Mouse (Mus musculus) stomach, postnatal 0 days (tissue): ENCODE measurements around the gene Ttll12. TPM values are rescaled to one million over a fixed set of nuclear protein-coding genes. Genes with fewer than 3 reads are reported as not detected.

ENCODE experiments used
- ATAC-seq: fragments of 200-750 bp; cut with Nextera tagmentation; 2 replicates; pipeline ENCODE4 v1.8.0; 2017; ENCODE audit not compliant: low FRiP score, low TSS enrichment
- DNase-seq: peaks from one replicate; pipeline ENCODE4 v3.0.0-alpha.2; 2016; ENCODE audit warnings: low spot score
- H3K27ac ChIP-seq: fragments of 300-500 bp; sonication (generic); replicated peaks from 2 replicates; pipeline ENCODE4 v1.5.1; 2014; ENCODE audit warnings: mild to moderate bottlenecking, control low read depth
- H3K27me3 ChIP-seq: fragments of 300-500 bp; sonication (generic); 2 replicates; pipeline ENCODE4 v1.6.1; 2014; ENCODE audit warnings: low read length; ENCODE audit not compliant: control insufficient read depth, insufficient read depth
- H3K36me3 ChIP-seq: fragments of 300-500 bp; sonication (generic); 2 replicates; pipeline ENCODE4 v1.6.1; 2014; ENCODE audit warnings: low read length, mixed read lengths; ENCODE audit not compliant: control insufficient read depth, insufficient read depth
- H3K4me1 ChIP-seq: fragments of 300-500 bp; sonication (generic); replicated peaks from 2 replicates; pipeline ENCODE4 v1.6.1; 2014; ENCODE audit warnings: antibody characterized with exemption; ENCODE audit not compliant: control insufficient read depth, insufficient read depth
- H3K4me2 ChIP-seq: fragments of 300-500 bp; sonication (generic); replicated peaks from 2 replicates; pipeline ENCODE4 v1.6.1; 2014; ENCODE audit warnings: low read depth, mild to moderate bottlenecking, control low read depth, moderate library complexity
- H3K4me3 ChIP-seq: fragments of 300-500 bp; sonication (generic); 2 replicates; pipeline ENCODE4 v1.5.1; 2014; ENCODE audit warnings: low read depth, low read length, control low read depth
- H3K9ac ChIP-seq: fragments of 300-500 bp; sonication (generic); 2 replicates; pipeline ENCODE4 v1.6.1; 2014; ENCODE audit warnings: mild to moderate bottlenecking, low read length, control low read depth, mixed read lengths
- H3K9me3 ChIP-seq: fragments of 300-500 bp; sonication (generic); 2 replicates; pipeline ENCODE4 v1.6.1; 2016; ENCODE audit warnings: low read length; ENCODE audit not compliant: control insufficient read depth
- CTCF ChIP-seq: IDR thresholded peaks from 2 replicates; pipeline ENCODE4 v1.5.1; 2016; ENCODE audit warnings: antibody characterized with exemption, low read depth, mild to moderate bottlenecking, moderate library complexity
- EP300 ChIP-seq: optimal IDR thresholded peaks from 2 replicates; pipeline ENCODE3; 2016; ENCODE audit warnings: antibody characterized with exemption
- WGBS: fragments of 180-500 bp; shearing (Covaris S2); extraction: QIAGEN DNeasy Blood & Tissue Kit; methylation state at CpG from one replicate; pipeline ENCODE4 v1.1.7; 2014; 5-methylcytosine and 5-hydroxymethylcytosine counted together
- polyA plus RNA-seq: library from polyadenylated mRNA; unstranded; fragments of >200 nt; fragmentation: Nextera tagmentation; extraction: Ambion mirVana; gene quantifications from 2 replicates; pipeline ENCODE4 v1.2.1, GENCODE M21; 2015

Gene Ttll12
- polyA plus RNA-seq, 1 experiment from 2014 or later = 17.3 TPM

- DNase-seq = no peak
- Histone ChIP-seq H3K36me3 (no peaks in the 10 kb centered on the region), H3K4me1 (no peaks in the 10 kb centered on the region), H3K4me3 (no peak overlapping the region), H3K27me3 (no peaks in the 10 kb centered on the region), H3K4me2 (no peak overlapping the region), H3K9ac (no peak overlapping the region), H3K27ac (no peak overlapping the region), H3K9me3 (no peaks in the 10 kb centered on the region)
- no peak for TF ChIP-seq EP300
- TF ChIP-seq CTCF = no peak
- ATAC-seq = no peak
- 45% methylated on average over 4 of the region's 4 CpGs for WGBS
Observed at GRCm38 (mm10) chr15:83539905-83540304, 55.1 kb downstream of the Ttll12 start.

- 92% methylated on average over 2 of the region's 2 CpGs for WGBS
- no peak for ATAC-seq
- no peak overlapping the region for H3K4me3 ChIP-seq
- no peaks in the 10 kb centered on the region for H3K4me1 ChIP-seq
- no peak overlapping the region for H3K9ac ChIP-seq
- H3K4me2 ChIP-seq = no peak overlapping the region
- no peaks in the 10 kb centered on the region for H3K27me3 ChIP-seq
- H3K27ac ChIP-seq = no peak overlapping the region
- H3K36me3 ChIP-seq = no peaks in the 10 kb centered on the region
- TF ChIP-seq EP300 (no peak), CTCF (no peak)
- DNase-seq = no peak
- H3K9me3 ChIP-seq = no peaks in the 10 kb centered on the region
Observed at GRCm38 (mm10) chr15:83538855-83539254, 56.1 kb downstream of the Ttll12 start.

- H3K4me1 ChIP-seq = no peaks in the 10 kb centered on the region; the same call in 1 of the 2 replicates
- TF ChIP-seq EP300 = no peak
- no peak for TF ChIP-seq CTCF
- no peak overlapping the region for H3K4me2 ChIP-seq
- no peak overlapping the region for H3K4me3 ChIP-seq
- no peaks in the 10 kb centered on the region for H3K27me3 ChIP-seq
- 71% methylated on average over 6 of the region's 6 CpGs for WGBS
- no peaks in the 10 kb centered on the region for H3K36me3 ChIP-seq
- ATAC-seq = no peak
- no peak overlapping the region for H3K9ac ChIP-seq
- H3K27ac ChIP-seq = no peak overlapping the region
- no peak for DNase-seq
- H3K9me3 ChIP-seq = no peaks in the 10 kb centered on the region
Observed at GRCm38 (mm10) chr15:83535890-83536231, 59.1 kb downstream of the Ttll12 start.

- DNase-seq (peak; percentile 70), ATAC-seq (peak; percentile 82)
- no peak overlapping the region for H3K4me3 ChIP-seq
- no peaks in the 10 kb centered on the region for H3K36me3 ChIP-seq
- TF ChIP-seq CTCF (no peak), EP300 (no peak)
- 46% methylated on average over 17 of the region's 17 CpGs for WGBS
- H3K4me2 ChIP-seq = no peak overlapping the region
- no peaks in the 10 kb centered on the region for H3K27me3 ChIP-seq
- H3K4me1 ChIP-seq = no peaks in the 10 kb centered on the region; the same call in 1 of the 2 replicates
- H3K9ac ChIP-seq = no peak overlapping the region; the same call in 1 of the 2 replicates
- peak overlapping the region; percentile 58; the same call in 1 of the 2 replicates for H3K27ac ChIP-seq
- H3K9me3 ChIP-seq = no peaks in the 10 kb centered on the region
Observed at GRCm38 (mm10) chr15:83534960-83535889, 59.7 kb downstream of the Ttll12 start.

- Histone ChIP-seq H3K4me2 (no peak overlapping the region), H3K27ac (no peak overlapping the region), H3K4me3 (no peak overlapping the region), H3K36me3 (no peaks in the 10 kb centered on the region), H3K9ac (no peak overlapping the region), H3K4me1 (no peaks in the 10 kb centered on the region; the same call in 1 of the 2 replicates), H3K9me3 (no peaks in the 10 kb centered on the region), H3K27me3 (no peaks in the 10 kb centered on the region)
- ATAC-seq (no peak), DNase-seq (no peak)
- 63% methylated on average over 7 of the region's 7 CpGs for WGBS
- TF ChIP-seq EP300 = no peak
- no peak for TF ChIP-seq CTCF
Observed at GRCm38 (mm10) chr15:83532606-83533005, 62.4 kb downstream of the Ttll12 start.

- TF ChIP-seq CTCF = peak; percentile 58
- TF ChIP-seq EP300 = no peak
- Histone ChIP-seq H3K27me3 (no peaks in the 10 kb centered on the region), H3K4me1 (no peaks in the 10 kb centered on the region; the same call in 1 of the 2 replicates), H3K27ac (no peak overlapping the region), H3K4me3 (no peak overlapping the region), H3K4me2 (no peak overlapping the region), H3K36me3 (no peaks in the 10 kb centered on the region), H3K9me3 (no peaks in the 10 kb centered on the region), H3K9ac (no peak overlapping the region)
- 97% methylated on average over 4 of the region's 5 CpGs for WGBS
- DNase-seq (no peak), ATAC-seq (no peak)
Observed at GRCm38 (mm10) chr15:83531961-83532469, 62.9 kb downstream of the Ttll12 start.
